Mouse (Mus musculus): Measurements from ENCODE around the gene Cacna1s. TPM values are rescaled to one million over a fixed set of nuclear protein-coding genes. Genes with fewer than 3 reads are reported as not detected.

Gene Cacna1s
- total RNA-seq, 2 experiments from 2014 or later: 0.94 to 1.2 TPM

GRCm38 (mm10) chr1:136050312-136051012 is 2.1 kb upstream of the Cacna1s start, which contains the start of gene Ascl5:
Gene Ascl5, plus strand, starts transcription at chr1:136050804.
- intact Hi-C loops (cut with DNase I): no loop called here
- no peak for DNase-seq

GRCm38 (mm10) chr1:136051013-136051315 is 1.6 kb upstream of the Cacna1s start:
- intact Hi-C loops (cut with DNase I): no loop called here
- DNase-seq: peak in 1 of 2 experiments; percentile 13

GRCm38 (mm10) chr1:136051465-136051864 is 1.1 kb upstream of the Cacna1s start:
- intact Hi-C loops (cut with DNase I): no loop called here
- peak; percentile 91 for DNase-seq

GRCm38 (mm10) chr1:136055771-136056170 is 3.2 kb downstream of the Cacna1s start:
- DNase-seq: no peak
- intact Hi-C loops (cut with DNase I): no loop called here

DNA sequence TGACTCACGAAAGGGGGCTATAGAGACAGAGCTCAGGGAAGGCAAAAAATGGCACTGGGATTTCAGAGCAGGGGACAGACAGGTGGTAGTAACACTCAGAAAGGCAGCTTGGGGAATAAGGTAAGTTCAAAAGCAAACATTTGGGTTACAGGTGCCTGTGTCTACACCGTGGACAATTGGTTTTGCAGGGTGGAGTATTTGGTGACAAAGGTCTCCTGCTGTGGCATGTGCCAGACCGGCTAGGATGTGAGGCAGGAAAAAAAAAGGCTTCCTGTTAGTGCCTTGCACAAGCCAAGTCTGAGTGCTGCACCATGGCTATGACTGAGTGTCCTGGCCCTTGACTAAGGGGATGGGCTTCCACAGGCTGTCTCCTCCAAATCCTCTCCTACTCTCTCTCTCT is 6.0 kb downstream of the Cacna1s start:
- intact Hi-C loops (cut with DNase I): no loop called here
- no peak for DNase-seq

GRCm38 (mm10) chr1:136061041-136061789 is 8.7 kb downstream of the Cacna1s start:
- intact Hi-C loops (cut with DNase I): loop anchor here (2.0 kb wide), 1 partner anchor 106 kb away; no protein-coding TSS in a partner anchor
- DNase-seq: peak; percentile 74 to 83

DNA sequence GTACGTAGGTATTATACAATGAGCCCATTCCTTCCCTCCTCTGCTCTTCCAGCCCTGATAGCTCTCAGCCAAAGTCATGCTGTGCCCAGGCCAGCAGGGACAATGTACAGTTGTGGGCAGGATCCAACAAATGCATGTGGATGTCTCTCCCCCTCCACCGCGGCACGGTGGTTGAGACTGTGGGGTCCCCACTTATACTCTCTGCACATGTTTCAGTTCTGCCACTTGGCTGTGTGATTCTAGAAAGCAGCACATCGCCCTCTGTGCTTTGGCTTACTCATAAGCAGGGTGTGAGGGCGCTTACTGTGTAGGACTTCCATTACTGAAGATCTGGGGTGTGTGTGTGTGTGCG is 9.2 kb downstream of the Cacna1s start:
- no peak for DNase-seq
- intact Hi-C loops (cut with DNase I): loop anchor here (2.0 kb wide), 1 partner anchor 105 kb away; no protein-coding TSS in a partner anchor

GRCm38 (mm10) chr1:136063991-136064390 is 11.4 kb downstream of the Cacna1s start:
- intact Hi-C loops (cut with DNase I): no loop called here
- DNase-seq: no peak

DNA sequence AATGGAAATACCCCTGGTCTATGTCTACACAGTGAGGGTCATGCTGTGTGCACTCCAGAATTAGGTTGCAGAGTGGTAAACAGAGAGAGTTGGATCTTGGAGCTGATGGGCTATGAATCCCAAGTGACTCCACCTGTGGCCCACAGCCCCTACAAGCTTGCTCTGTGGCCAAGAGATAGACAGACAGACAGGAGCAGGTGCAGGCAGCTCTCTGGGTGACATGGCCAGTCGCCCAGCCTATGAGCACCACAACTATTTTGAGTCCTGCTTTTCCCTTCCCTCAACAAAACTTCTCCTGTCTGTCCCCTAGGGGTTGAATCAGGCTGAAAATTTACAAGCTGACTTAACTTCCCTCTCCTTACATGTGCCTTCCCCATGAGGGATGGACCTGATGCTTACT is 14.1 kb downstream of the Cacna1s start:
- intact Hi-C loops (cut with DNase I): no loop called here
- no peak for DNase-seq

- no peak for DNase-seq
- intact Hi-C loops (cut with DNase I): no loop called here
Measured at GRCm38 (mm10) chr1:136067579-136067978, 15.0 kb downstream of the Cacna1s start.

DNA sequence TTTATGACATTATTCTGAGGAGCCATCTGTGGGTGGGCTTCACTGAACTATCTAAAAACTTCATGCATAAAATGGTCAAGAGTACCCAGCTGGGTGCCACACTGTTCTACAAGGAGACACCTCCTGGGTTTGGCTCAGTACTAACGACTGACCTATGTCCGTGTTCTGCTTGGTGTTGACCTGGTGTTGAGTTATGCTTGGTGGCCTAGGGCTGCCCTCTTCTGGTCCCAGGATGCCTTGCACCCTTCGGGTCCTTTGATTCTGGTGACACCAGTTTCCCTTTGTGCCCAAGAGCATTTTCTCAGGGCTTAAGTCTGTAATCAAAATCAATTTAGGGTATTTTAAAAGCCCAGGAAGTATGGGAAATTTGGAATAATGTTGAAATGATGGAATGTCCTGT is 23.5 kb downstream of the Cacna1s start:
- intact Hi-C loops (cut with DNase I): loop anchor here (2.0 kb wide), 1 partner anchor 29 kb away; no protein-coding TSS in a partner anchor
- peak; percentile 37 to 56 for DNase-seq

DNA sequence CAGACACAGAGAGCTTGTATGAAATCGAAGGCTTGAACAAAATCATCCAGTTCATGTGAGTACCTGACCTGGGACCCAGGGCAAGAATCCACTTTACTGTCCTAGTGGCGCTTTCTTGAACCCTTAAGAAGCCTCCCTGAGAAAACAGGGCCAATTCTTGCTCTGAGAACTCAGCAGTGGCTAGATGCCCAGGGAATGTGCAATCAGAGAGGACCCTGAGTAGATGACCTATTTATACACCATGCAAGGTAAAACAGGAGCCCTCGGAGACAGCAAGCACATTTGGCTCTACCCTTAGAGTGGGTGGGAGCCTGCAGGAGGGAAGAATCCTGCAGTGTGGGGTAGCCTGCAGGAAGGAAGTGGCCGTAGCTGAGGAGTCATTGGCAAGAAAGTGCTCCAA is 25.1 kb downstream of the Cacna1s start:
- peak; percentile 26 to 29 for DNase-seq
- intact Hi-C loops (cut with DNase I): loop anchor here (2.0 kb wide), 1 partner anchor 31 kb away; no protein-coding TSS in a partner anchor

- no peak for DNase-seq
Measured at GRCm38 (mm10) chr1:136081161-136081560, 28.6 kb downstream of the Cacna1s start.

GRCm38 (mm10) chr1:136085988-136086685 is 33.6 kb downstream of the Cacna1s start:
- DNase-seq: no peak
- intact Hi-C loops (cut with DNase I): no loop called here

More at GRCm38 (mm10) chr1:136081161-136081560, 28.6 kb downstream of the Cacna1s start:
- intact Hi-C loops (cut with DNase I): no loop called here

- peak in 1 of 2 experiments; percentile 15 for DNase-seq
- intact Hi-C loops (cut with DNase I): no loop called here
Measured at GRCm38 (mm10) chr1:136089368-136090165, 37.0 kb downstream of the Cacna1s start.

DNA sequence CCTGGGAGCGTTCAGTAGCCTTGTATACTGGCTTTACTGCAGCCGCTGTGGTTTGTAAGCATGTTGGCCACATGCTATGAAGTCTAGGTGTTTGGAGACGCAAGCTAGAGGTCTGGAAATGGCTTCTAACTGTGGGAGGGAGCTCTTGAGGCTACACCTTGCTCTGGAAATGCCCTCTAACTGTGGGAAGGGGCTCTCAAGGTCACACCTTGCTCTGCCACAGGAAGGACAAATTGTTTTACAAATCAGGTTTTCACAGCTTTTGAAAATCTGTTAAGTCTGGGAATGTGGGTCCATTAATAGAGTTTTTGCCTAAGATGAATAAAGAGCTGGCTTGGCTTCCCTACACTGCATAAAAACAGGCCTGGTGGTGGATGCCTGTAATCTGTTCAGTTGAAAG is 41.2 kb downstream of the Cacna1s start:
- no peak for DNase-seq
- intact Hi-C loops (cut with DNase I): no loop called here

GRCm38 (mm10) chr1:136094807-136095206 is 42.3 kb downstream of the Cacna1s start:
- intact Hi-C loops (cut with DNase I): no loop called here
- no peak for DNase-seq

- intact Hi-C loops (cut with DNase I): no loop called here
- no peak for DNase-seq
Measured at GRCm38 (mm10) chr1:136102094-136102493, 49.5 kb downstream of the Cacna1s start.

DNA sequence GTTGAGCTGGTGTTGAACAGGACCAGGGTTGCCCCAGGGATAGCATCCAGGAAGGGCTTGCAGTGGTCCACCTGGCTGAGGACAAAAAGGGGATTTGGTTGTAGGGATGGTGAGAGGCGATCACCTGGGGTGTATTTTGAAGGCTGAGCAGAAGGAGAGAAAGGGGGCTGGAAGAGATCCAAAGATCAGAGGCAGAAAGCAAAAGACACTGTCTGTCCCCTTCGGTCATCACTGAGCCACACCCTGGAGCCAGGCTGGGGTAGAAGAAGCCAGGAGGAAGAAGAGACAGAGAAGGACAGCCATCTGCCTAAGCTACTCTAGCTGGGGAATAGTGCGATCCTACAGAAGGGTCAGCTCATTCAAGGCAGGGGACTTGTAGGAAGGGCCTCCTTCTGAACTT is 50.0 kb downstream of the Cacna1s start:
- no peak for DNase-seq
- intact Hi-C loops (cut with DNase I): no loop called here

DNA sequence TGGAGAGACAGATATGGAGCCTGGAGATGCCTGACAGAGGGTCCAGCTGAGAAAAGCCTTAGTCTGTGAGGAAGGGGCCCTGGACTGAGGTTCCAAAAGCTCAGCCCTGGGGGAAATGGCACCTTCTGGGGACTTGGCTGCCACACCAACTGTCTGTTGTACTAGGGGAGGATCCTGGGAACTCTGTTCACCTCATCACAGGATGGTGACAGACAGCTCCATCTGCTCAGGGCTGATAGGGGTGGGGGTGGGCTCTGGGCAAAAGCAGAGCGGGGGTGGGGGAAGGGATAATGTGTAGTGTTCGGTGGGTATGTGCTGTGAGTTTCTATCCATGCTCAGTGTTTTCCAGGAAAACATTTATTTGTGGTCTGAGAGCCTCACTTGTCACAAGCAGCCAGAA is 50.4 kb downstream of the Cacna1s start:
- intact Hi-C loops (cut with DNase I): no loop called here
- DNase-seq: no peak

DNA sequence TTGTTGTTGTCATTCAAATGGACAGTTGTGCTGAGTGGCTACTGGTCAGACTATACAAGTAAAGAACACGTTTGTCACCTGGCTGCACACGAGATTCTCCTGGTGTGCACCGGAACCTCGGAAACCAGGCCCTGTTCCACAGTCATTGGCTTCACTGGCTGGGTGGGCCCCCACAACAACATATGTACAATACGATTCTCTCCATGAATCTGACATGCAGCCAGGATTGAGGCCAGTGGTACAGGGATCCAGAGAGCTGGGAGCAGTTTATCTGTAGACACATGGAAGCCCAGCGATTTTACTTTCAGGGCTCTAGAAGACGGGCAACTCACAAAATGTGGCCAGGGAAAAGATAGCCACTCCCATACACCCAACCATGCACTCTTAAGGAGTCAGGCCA is 51.1 kb downstream of the Cacna1s start:
- no peak for DNase-seq
- intact Hi-C loops (cut with DNase I): no loop called here
